Mouse (Mus musculus) sigmoid colon, adult 10 weeks (tissue): Measurements from ENCODE around the gene Dedd. TPM values are rescaled to one million over a fixed set of nuclear protein-coding genes. Genes with fewer than 3 reads are reported as not detected.

Source experiments
- polyA plus RNA-seq: library from polyadenylated mRNA; stranded (reverse); fragments of 350-450 nt; fragmentation: Illumina TruSeq; extraction: RNeasy Lipid Tissue Mini Kit (QIAGEN cat#74804); gene quantifications from one replicate; pipeline ENCODE4 v1.2.3, GENCODE M21; 2014; ENCODE audit warnings: low read depth, low replicate concordance

Dedd gene
- polyA plus RNA-seq, result 22.4 TPM

DNA sequence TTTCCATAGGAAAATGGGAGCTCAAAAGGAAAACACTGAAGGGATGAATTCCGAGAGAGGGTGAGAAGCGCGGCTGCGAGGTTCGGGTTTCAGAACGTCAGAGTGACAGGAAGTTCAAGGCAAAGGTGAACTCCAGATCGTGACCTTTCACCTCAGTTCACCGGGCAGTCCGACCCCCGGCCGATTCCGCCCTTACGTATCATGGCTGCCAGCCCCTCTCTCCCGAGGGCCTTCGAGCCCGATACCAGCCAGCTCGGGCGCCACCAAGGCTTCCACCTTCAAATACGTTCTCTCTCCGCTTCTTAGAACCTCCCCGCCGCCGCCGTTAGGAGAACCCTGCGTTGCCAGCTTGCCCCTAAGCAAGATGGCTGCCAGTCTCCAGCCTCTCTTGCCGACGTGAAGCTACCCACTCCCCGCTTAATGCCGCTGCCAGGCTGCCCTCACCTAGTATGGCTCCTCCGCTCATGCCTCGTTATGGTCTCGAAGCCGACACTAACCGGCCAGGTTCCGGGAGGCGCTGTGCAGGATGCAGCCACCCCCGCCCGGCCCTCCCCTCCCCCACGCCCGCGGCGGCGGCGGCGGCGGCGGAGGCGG, at the start of gene Dedd:
Gene Dedd (plus strand): TSS at position 307 of the 594 bp plus-strand sequence.

GRCm38 (mm10) chr1:171280916-171281527, 47.9 kb upstream of the Dedd start, which contains the start of gene Ppox:
Gene Ppox, minus strand, starts transcription at chr1:171281186.

GRCm38 (mm10) chr1:171287136-171288081, 41.5 kb upstream of the Dedd start, which contains the start of gene Usp21:
Gene Usp21, minus strand, starts transcription at chr1:171287991.

GRCm38 (mm10) chr1:171294298-171295062, 34.5 kb upstream of the Dedd start, which contains the start of gene Ufc1:
Gene Ufc1, minus strand, starts transcription at chr1:171295024.

GRCm38 (mm10) chr1:171345225-171346094, 16.5 kb downstream of the Dedd start, which contains the start of the genes Nit1 and Pfdn2:
Gene Nit1, minus strand, starts transcription at chr1:171345646.
Gene Pfdn2, plus strand, starts transcription at chr1:171345670.

GRCm38 (mm10) chr1:171360656-171361055, 31.7 kb downstream of the Dedd start, which contains the start of gene Klhdc9:
Gene Klhdc9, minus strand, starts transcription at chr1:171360798.

GRCm38 (mm10) chr1:171369845-171370556, 41.1 kb downstream of the Dedd start, which contains the start of gene Nectin4:
Gene Nectin4, plus strand, starts transcription at chr1:171370099.

DNA sequence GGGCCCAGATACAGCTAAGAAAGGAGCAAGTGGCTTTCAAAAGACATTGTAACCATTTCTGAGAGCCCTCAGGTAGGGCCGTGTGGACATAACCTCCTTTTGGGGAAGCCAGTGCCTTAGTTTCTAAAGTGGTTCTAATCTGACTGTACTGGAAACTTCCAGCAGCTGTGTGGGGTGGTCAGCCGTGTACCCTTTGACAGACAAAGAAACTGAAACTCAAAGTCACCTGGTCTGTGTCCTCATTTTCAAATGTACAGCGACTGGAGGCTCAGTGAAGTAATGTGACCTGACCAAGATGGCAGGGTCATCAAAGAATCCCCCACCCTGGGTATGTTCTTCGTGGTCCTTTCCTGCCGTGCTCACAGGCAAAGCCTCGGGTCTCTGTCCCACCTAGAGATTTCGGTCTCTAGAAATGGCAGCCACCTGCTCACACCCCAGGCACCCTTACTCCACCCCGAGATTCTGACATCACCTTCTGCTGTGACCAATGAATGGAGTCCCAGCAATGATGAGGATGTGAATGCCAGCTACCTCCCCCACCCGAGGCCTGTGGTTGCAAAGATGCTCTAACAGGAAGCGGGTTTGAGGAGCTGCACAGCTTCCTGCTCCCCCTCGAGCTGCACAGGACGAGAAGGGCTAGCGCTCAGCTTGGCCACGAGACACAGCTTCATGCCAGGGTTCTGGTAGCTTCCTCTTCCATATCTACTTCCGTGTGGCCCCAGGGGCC, 59.6 kb downstream of the Dedd start, which contains the start of gene Arhgap30:
Gene Arhgap30 (plus strand): TSS at position 579 of the 727 bp plus-strand sequence.

Other genes starting within 250 kb of the Dedd start
- gene Cfap126, start 215.2 kb upstream of the Dedd start, polyA plus RNA-seq, result 1.3 TPM
- 44.4 TPM for gene Sdhc, start 178.5 kb upstream of the Dedd start, polyA plus RNA-seq
- gene Mpz, start 178.4 kb upstream of the Dedd start, polyA plus RNA-seq, result not detected
- 36.1 TPM for gene Pcp4l1, start 132.9 kb upstream of the Dedd start, polyA plus RNA-seq
- gene Nr1i3, start 115.2 kb upstream of the Dedd start, polyA plus RNA-seq, result 1.4 TPM
- 6.9 TPM for gene Tomm40l, start 106.6 kb upstream of the Dedd start, polyA plus RNA-seq
- not detected for gene Apoa2, start 104.1 kb upstream of the Dedd start, polyA plus RNA-seq
- 23.4 TPM for gene Fcer1g, start 94.8 kb upstream of the Dedd start, polyA plus RNA-seq
- gene Adamts4, start 78.7 kb upstream of the Dedd start, polyA plus RNA-seq, result 2.6 TPM
- gene Ndufs2, start 77.8 kb upstream of the Dedd start, polyA plus RNA-seq, result 59.0 TPM
- gene B4galt3, start 58.8 kb upstream of the Dedd start, polyA plus RNA-seq, result 10.8 TPM
- 10.9 TPM for gene Ppox, start 48.0 kb upstream of the Dedd start, polyA plus RNA-seq
- 15.5 TPM for gene Usp21, start 41.2 kb upstream of the Dedd start, polyA plus RNA-seq
- gene Ufc1, start 34.1 kb upstream of the Dedd start, polyA plus RNA-seq, result 84.2 TPM
- gene Nit1, start 16.5 kb downstream of the Dedd start, polyA plus RNA-seq, result 20.6 TPM
- gene Pfdn2, start 16.5 kb downstream of the Dedd start, polyA plus RNA-seq, result 17.3 TPM
- not detected for gene Klhdc9, start 31.7 kb downstream of the Dedd start, polyA plus RNA-seq
- gene Nectin4, start 41.0 kb downstream of the Dedd start, polyA plus RNA-seq, result 0.60 TPM
- gene Arhgap30, start 59.8 kb downstream of the Dedd start, polyA plus RNA-seq, result 10.1 TPM
- 1.4 TPM for gene Usf1, start 82.2 kb downstream of the Dedd start, polyA plus RNA-seq
- gene Tstd1, start 89.7 kb downstream of the Dedd start, polyA plus RNA-seq, result 34.1 TPM
- 91.4 TPM for gene F11r, start 108.4 kb downstream of the Dedd start, polyA plus RNA-seq
- gene Alyref2, start 174.3 kb downstream of the Dedd start, polyA plus RNA-seq, result 2.5 TPM
- gene Itln1, start 206.1 kb downstream of the Dedd start, polyA plus RNA-seq, result 0.41 TPM
- 4.2 TPM for gene Cd244a, start 230.0 kb downstream of the Dedd start, polyA plus RNA-seq